Mouse (Mus musculus): ENCODE results near the gene Ncam2.
"Not testable (repeated sequence)": the region's sequence is repeated elsewhere in the genome, so short reads cannot be mapped to it uniquely, and the experiment has no call there.

The Ncam2 gene

DNA sequence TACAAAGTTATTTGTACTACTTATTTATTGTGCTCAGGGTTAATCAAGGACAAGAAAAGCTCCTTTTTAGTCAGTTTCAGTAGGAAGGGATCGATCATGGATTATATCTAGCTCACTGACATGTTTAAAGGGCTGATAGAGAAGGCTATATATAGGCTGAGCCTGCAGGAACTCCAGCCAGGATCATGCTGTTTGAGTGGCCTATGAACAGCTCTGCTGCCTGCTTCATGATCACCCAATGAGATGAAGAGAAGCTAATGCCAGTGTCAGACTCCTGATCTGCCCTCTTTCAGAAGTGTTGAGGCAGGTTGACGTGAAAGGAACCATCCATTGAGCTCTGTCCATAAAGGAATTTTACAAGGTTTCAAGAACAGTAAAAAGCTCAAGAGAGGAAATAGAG lies 103.3 kb downstream of the Ncam2 start:
- in situ Hi-C loops (cut with MboI) = no loop called here

DNA sequence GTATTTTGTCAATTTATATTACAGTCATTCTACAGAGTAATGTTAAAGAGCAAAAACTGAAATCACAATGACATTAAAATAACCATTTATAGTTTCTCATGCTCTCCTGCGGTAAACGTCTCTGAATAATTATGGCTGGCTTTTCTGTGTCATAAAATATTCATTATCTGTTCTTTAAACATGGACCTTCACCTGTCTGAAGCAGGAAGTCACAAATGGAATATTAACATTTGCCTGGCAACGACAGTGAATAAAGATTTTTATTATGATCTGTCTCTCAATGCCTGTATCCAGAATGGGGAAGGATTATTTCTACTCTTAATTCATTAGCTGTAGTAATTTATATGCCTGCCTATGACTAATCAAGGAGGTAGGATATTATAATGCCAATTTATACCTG lies 108.7 kb downstream of the Ncam2 start:
- in situ Hi-C loops (cut with MboI) = no loop called here

DNA sequence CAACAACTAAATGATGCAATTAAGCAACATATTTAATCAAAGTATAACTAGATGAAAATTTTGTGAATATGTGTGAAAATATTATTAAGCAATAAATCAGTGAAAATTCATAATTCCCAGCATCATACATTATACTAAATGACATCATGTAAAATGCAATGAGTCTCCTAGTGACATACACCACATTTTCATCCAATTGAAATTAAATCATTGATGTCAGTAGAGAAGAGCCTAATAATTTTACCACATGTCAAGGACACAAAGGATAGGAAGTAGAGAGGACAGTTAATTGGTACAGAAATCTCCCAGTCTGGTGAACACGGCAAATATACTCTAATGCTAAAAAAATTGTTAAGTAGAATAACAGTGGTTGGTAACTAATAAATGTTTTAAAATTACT lies 118.5 kb downstream of the Ncam2 start:
- in situ Hi-C loops (cut with MboI) = no loop called here

DNA sequence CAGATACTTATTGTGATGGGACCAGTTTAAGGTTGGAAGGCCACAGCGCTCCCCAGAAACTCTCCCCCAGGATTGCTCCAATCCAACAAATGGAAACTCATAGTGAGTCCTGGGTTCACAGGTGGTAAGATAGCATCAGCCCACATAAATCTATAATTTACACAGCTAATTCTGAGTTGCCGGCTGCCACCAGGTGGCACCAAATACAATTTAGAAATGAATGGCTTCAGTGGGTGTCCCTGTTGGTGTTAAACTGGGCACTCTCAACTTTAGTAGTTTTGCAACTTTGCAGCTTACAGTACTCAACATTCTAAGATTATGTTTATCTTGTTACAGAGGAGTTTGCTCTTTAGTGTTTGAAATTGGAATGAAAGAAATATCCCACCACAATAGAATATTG lies 130.0 kb downstream of the Ncam2 start:
- in situ Hi-C loops (cut with MboI) = no loop called here

DNA sequence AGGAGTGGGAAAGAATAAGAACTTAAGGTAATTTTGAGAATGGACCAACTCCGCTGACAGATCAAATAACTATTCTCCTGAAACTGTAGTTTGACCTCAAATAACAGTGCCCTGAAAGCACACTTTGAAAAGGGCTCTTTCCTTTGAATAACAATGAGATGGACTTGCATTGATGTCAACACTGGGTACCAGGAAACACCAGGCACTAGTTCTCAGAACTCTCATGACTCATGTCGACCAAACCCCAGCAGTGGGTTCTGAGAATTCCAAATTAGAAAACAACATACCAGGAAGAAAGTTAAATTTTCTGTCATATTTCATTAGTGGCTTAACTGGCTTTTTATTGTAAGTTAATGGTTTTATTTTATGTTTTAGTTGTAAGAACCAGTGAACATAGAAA lies 165.4 kb downstream of the Ncam2 start:
- in situ Hi-C loops (cut with MboI) = no loop called here

DNA sequence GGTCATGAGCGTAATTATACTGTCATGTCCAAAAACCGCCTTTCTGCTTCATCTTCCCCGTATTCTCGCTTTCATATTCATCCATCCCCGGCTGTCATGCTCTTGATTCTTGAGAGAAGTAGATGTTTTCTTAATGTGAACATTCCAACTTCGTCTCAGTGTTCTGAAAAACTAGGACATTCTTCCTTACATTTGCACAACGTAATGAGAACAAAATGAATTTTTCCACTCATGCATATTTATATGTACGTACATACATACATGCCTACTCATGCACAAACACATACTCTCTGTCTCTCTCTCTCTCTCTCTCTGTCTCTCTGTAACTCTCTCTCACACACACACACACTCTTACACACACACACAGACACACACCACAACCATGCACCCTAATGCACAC lies 173.7 kb downstream of the Ncam2 start:
- in situ Hi-C loops (cut with MboI) = no loop called here

DNA sequence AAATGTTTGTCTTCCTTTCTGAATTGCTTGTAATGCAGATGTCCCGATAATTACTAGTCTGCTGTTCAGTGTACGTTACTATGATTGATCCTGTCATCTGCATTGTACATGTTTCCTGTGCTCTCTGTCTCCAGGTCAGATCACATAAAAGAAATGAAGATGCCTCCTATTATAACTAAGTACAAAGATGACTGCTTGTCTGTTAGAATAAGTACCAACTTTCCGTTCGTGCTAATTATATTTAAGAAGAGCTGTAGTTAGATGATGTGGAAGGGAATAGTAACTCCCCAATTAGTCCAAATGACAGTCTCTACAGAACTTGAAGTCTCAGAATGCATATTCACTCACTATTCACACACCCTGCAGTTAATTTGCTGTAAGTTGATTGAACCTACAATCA lies 179.9 kb downstream of the Ncam2 start:
- in situ Hi-C loops (cut with MboI) = no loop called here

DNA sequence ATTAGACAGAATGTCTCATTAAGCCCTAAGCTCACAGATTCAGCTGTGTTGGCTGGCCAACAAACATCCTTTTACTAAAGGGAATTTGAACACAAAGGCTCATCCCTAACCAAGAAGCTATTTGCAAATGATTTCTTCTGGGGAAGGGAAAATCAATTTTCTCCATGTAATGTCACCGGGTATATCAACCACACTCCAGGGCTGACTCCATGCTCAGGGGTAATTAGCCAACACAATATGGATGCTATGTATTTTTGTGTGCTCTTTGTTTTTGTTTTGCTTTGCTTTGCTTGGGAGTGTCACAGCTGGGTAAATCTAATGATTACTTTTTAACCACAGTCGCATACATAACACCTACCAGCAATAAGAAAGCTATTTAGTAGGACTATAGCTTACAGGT lies 188.1 kb downstream of the Ncam2 start:
- in situ Hi-C loops (cut with MboI) = no loop called here

DNA sequence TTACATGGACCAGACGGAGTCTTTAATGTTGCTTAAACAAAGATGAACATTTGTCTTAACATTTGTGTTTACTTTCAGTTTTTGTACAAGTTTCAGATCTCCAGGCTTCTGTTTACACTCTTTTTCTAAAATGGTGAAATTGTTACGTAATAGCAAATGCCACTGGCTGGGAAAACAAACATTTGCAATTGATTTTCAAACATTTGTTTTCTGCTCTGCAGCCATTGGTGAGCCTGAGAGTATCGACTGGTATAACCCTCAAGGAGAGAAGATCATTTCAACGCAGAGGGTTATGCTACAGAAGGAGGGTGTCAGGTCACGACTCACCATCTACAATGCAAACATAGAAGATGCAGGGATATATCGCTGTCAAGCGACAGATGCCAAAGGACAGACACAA lies 234.1 kb downstream of the Ncam2 start:
- in situ Hi-C loops (cut with MboI) = no loop called here

DNA sequence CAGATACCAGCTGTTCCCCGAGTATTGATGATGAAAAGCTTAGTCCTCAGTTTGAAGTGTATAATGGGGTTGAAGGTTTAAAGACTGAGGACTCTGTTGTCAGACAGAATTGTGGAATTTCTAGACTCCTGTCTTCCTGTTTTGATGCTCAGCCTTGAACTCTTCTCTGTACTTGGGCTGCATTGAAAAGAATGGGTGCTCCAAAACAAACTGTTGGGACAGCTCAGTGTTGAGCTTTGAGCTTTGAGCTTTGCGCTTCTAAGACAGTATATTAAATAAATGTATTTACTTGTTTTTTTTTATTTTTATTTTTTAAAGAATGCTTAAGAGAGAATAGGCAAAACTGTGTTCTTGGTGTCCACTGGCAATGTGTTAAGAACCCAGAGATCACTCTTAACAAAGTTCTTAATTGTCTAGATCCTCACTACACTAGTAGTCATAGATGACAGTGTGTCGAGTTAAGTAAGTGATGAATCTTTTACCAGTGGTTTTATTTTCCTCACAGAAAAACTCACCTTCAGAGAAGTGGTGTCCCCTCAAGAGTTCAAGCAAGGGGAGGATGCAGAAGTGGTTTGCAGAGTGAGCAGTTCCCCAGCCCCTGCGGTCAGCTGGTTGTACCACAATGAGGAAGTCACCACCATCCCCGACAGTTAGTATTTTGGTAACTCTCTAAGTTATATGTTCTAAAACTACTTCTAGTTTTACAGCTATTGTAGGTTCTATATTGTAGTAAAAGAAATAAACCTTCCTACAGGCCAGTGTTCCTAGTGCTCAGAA lies 236.8 kb downstream of the Ncam2 start:
- in situ Hi-C loops (cut with MboI) = no loop called here

DNA sequence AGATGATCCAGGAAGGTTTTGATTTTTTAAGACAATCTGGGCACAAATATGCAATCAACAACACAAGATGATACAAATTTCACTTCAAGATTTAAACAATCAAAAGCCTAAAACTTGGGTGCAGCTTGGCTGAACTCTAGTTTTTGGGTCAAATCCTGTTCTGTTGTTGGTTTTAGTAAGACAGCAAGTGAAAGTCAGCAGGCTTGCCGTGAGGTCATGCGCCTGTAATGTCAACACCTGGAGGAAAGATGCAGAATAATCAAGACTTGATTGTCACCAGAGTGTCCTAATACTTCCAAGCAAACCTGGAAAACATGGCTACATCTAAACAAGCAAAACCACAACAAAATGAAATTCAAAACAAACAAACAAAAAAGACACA lies 237.4 kb downstream of the Ncam2 start:
- in situ Hi-C loops (cut with MboI) = no loop called here

DNA sequence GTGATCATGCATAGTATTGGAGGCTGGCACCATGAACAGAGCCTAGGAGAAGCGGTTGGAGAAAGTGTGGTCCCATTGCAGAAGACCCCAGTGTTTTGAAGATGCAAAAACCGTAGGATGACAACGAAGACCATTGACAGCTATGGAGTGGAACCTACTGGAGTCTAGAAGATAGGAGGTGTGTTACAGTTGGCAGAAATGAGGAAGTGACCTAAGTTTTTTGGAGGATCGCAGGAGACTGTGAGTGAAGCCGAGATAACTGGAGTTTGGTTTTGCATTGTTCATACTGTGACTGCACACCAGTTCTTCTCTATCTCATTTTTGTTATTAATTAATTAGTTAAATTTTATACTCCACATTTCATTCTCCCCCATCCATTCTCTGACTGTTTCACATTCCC lies 250.4 kb downstream of the Ncam2 start:
- in situ Hi-C loops (cut with MboI) = no loop called here

DNA sequence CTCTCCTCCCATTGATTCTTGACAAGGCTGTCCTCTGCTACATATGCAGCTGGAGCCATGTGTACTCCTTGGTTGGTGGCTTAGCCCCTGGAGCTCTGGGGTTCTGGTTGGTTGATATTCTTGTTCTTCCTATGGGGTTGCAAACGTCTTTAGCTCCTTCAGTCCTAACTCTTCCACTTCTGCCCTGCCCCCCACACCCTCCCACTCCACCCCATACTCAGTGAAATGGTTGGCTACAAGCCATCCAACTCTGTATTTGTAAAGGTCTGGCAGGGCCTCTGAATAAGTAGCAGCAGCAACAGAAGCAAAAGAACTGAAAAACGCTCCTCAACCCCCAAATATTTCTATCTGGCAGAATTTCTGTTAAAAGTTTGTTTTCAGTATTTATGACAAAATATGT lies 252.5 kb downstream of the Ncam2 start:
- in situ Hi-C loops (cut with MboI) = no loop called here

DNA sequence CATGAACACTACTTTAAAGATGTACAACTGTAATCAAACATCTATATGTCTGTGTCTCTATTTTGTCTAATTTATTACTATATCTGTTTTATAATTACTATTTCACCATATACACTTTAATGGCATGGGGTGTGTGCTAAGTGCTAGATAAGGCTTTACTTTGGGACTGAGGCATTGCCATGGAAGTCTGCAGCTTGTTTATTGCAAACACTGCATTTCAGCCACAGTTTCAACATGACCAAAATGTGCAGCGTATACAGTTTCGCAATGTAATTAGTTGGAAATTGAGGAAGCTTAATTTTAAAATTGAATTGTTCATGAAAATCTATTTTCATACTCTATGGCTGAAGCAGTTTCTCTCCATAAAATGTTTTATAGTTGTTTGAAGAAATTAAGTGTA lies 254.0 kb downstream of the Ncam2 start:
- in situ Hi-C loops (cut with MboI) = no loop called here

DNA sequence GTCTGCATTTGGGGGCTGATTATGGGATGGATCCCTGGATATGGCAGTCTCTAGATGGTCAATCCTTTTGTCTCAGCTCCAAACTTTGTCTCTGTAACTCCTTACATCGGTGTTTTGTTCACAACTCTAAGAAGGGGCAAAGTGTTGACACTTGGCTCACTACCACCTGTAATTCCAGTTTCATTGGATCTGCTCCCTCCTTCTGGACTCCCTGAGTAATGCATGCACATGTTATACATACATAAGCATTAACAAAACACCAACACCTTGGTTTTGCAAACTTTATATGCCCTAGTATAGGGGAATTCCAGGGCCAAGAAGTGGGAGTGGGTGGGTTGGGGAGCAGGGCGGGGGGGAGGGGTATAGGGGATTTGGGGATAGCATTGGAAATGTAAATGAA lies 262.2 kb downstream of the Ncam2 start:
- in situ Hi-C loops (cut with MboI) = not testable (repeated sequence)

DNA sequence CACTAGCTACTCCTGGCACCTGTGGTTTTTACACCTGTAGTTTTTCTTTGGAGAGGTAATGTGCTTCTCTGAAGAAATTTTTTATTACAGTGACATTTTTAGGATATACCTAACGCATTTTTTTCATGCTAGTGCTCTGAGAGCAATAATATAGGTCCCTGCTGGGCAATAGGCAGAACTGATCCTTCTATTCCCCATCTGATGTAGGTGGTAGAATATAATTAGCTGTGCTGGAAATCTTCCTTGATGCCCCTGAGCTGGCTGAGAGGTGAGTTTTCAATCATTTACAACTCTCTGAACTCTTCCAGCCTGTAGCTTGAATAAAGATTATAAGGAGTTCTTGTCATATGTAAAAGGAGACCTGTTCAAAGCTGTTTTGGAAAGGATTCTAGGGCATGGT lies 272.4 kb downstream of the Ncam2 start:
- in situ Hi-C loops (cut with MboI) = no loop called here

DNA sequence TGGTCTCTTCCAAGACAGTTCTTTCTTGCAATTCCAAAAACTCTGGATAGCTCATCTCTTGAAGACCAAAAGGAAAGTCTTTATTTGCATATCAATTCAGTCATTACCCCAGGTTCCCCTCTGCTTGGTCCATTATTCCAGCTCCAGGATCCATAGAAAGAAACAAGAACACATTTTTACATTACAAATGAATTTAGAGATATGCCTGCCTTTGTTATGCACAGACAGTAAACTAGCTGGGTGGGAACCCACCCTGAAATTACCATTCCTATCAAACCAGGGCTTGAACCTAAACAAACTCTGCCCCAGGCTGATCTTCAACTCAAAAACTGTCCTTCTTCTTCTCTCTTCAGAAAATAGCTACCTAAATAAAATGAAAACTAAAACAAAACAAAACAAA lies 280.6 kb downstream of the Ncam2 start:
- in situ Hi-C loops (cut with MboI) = no loop called here

DNA sequence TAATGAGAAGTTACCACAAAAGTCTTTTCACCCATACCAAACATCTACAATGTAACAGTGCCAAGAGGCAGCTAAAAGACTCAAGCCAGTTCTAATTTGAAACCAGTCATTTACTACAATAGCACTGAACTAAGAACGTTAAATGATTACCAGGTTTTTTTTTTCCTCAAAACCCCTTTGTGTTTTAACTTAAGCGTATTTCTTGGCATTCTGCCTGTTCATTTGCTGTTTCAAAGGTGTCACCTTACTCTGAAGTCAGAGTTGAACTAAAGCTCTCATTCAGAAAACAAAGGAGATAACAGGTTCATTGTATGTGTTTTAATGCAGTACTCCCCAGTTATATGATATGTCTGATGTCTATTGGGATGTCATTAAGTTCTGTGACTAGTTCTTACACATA lies 295.6 kb downstream of the Ncam2 start:
- in situ Hi-C loops (cut with MboI) = no loop called here

DNA sequence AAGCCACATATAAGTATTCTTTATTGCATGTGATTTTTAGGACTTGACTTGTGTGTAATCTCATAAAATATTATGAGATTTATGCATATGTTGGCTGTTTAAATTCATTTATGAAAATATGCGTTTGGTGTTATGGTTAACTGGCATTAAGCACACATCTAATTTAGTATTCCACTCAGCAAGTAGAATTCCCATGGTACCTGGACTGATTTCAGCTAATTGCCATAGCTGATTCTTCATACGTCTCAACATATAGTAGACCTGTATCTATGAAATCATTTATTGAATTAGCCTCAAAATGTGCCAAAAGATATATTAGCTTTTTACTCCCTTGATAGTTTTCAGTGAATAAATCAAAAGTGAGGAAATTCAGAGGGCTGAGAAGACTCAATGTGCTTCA lies 302.1 kb downstream of the Ncam2 start:
- in situ Hi-C loops (cut with MboI) = no loop called here

DNA sequence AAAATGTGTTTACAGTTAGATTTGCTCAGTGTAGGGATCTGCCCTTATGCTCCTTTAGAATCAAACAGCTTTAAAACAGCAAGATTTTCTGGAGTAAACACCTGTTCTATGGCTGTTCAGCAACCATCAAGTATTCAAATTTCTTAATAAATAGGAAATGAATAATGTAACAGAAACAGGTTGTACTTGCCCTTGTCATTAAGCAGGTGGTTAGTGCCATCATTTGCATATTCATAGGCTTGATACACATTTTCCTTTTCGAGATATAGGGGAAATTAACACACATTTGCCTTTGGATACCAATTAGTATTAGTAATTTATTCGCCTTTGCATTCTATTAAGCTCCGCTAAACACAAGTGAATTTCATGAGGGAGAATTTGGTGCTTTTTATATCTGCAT lies 335.7 kb downstream of the Ncam2 start:
- in situ Hi-C loops (cut with MboI) = no loop called here

DNA sequence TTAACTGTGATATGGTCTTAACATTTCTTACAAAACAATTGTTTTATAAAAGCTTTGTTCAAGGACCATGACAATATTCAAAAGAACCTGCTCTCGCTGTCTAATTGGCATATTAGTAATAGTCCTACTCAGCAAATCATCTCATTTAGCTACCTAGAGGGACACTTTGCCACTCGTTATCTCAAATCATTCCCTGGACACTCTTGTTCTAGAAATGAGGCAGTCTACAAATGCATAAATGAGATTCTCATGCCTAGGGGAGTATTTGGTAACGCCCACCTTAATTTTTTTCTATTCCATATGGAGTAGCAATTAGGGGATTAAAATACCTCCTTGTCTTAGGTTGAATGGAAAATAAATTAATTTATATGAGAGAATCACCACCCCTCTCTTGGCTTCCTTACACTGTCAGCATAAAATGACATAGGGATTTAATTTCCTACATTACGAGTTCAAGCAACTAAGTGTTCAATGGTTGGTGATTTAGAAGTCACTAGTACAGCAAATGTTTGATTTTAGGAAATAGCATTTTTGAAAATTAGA lies 387.1 kb downstream of the Ncam2 start:
- in situ Hi-C loops (cut with MboI) = no loop called here

DNA sequence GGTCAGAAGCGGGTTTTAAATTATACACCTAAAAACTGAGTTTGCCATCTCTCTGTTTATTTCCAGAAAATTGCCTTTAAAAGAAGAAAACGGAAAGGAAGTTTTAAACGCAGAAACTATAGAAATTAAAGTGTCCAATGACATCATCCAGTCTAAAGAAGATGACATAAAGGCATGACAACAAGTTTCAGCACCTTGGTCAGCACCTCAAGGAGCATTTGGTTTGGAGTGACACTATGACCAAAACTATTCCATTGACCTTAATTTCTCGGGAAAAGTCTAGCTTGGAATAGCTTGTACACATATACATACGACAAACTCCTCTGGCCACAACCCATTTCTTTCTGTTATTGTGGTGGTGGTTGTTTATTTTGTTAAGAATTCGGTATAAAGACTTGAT lies 422.8 kb downstream of the Ncam2 start:
- in situ Hi-C loops (cut with MboI) = no loop called here

DNA sequence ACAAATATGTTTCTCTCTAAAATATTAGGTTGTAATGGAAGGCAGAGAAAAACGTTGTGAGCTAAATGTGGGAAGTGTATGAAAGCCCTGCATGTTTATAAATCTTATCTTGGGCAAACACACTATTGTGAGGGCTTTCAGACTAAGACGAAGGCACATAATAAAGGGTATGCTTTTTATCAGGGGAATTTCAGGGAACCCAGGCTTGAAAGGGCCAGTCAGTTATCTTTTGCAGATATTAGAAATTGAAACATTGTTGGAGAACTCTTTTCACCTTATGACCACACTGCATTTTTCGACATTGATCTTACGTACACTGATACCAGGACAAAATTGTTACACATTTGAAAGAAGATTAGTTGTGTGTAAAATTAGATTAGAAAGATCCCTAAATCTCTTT lies 423.3 kb downstream of the Ncam2 start:
- in situ Hi-C loops (cut with MboI) = no loop called here

DNA sequence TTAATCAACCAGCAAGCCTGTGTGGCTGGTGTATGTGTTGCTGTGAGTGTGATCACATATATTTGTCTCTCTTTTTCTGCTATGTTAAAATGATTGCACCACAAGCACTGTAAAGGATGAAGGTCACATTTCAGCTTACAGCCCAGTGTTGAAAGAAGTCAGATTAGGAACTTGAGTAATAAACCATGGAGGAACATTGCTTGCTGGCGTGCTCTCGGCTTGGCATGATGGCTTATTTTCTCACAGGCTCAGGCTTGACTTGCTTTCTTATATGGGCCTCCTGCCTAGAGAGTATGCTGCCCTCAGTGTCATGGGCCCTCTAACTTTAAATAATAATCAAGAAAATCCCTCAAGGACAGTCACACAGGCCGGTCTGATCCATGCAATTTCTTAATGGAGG lies 449.8 kb downstream of the Ncam2 start:
- in situ Hi-C loops (cut with MboI) = no loop called here

All from mature B cell (primary cell).